Mouse (Mus musculus) MEL (cell line): ENCODE data around the gene Isoc2a.

Source experiments
- EP300 ChIP-seq, 2 experiments: IDR thresholded peaks; 2 replicates each; pipeline ENCODE4 v1.6.1; 2011; ENCODE audit warnings: improper control_type of control experiment in 2 of 2, low read length in 2 of 2, low read depth in 1 of 2, mild to moderate bottlenecking in 1 of 2
- POLR2A ChIP-seq, 2 experiments: IDR thresholded peaks; 2 replicates each; pipeline ENCODE4 v1.6.1; 2011 to 2012; ENCODE audit warnings: low read length in 2 of 2, mild to moderate bottlenecking in 2 of 2, control low read depth in 1 of 2, improper control_type of control experiment in 1 of 2, low read depth in 1 of 2, moderate library complexity in 1 of 2; ENCODE audit not compliant: control insufficient read depth in 1 of 2, insufficient read depth in 1 of 2, poor library complexity in 1 of 2
- USF2 ChIP-seq, 2 experiments: IDR thresholded peaks; 2 replicates each; pipeline ENCODE4 v1.6.1; 2011 to 2012; ENCODE audit warnings: improper control_type of control experiment in 2 of 2, low read length in 2 of 2, borderline replicate concordance in 1 of 2, inconsistent platforms in 1 of 2, low read depth in 1 of 2, mild to moderate bottlenecking in 1 of 2; ENCODE audit not compliant: insufficient read depth in 1 of 2

DNA sequence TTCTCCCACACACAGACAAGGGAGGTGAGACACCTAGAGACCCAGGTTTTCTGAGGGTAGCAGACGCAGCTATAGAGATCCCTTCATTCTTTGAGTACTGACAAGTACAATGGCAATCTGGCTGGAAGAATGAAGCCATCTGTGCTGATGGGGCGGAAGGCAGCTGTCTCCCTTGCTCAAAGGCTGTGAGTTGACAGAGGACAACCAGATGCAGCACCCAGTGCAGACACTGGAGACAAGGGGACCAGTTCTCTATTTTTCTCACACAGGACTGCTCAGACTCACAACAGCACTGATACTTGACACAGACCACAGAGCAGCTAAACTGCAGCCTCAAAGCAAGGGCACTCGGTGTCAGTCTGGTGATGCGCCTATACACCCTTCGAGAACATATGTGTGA is 34.9 kb upstream of the Isoc2a start:
- no peak for TF ChIP-seq POLR2A (IDR thresholded peaks at IDR 0.05; ENCODE audit: control insufficient read depth in 1 of 2, insufficient read depth in 1 of 2, low read depth in 1 of 2, low read length in 2 of 2, poor library complexity in 1 of 2)
- TF ChIP-seq EP300 (IDR thresholded peaks at IDR 0.05; ENCODE audit: low read depth in 1 of 2, low read length in 2 of 2) = no peak
- no peak for TF ChIP-seq USF2 (IDR thresholded peaks at IDR 0.05; ENCODE audit: borderline replicate concordance in 1 of 2, insufficient read depth in 1 of 2, low read depth in 1 of 2, low read length in 2 of 2)
